Mouse (Mus musculus) thymus, postnatal 36 days (tissue): ENCODE measurements around the gene Hspb6.

ENCODE experiments used
- DNase-seq, 2 experiments: peaks; one replicate each; pipeline ENCODE4 v3.0.0; 2022; ENCODE audit warnings: mixed read lengths in 2 of 2

Hspb6 gene

DNA sequence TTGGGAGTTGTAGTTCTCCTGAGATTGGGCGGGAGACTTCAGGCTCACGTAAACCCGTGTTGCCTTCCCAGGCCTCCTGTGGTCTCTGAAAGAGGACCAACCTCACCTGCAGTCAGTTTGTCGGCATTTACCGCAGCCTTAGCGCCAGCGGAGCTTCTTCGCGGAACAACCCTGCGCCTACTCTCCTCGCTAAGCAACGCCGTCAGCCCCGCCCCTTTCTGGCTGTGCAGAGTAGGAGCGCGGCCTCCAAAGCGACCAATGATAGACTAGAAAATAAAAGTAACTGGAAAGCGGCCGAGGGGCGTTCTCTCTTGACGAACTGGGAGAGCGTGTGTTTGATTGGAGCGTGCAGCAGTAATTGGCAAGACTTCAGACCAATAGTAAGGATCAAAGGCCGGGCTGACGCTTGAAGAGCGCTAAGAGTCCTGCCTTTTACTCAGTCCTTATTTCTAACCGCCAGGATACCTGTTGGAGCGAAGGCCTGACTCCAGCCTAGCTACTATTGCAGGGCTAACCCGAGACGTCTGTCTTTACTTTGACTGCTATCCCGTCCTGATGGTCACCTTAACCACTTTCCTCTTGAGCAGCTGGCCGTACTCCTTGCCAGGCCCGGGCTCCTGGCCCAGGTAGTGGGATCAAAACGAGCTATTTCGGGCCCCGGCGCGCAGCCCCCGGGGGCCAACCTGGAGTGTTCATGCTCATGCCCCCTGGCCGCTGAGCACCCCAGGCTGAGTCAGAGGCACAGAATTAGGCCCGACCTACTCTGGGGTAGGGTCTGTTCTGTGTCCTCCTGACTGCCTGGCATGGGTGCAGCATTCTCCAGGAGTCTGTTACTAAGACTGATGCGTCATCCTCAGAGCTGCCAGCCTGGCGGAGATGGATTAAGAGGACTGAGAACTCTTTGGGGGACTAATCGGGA lies at the start of gene Hspb6, which contains the start of gene Proser3:
TSS of gene Hspb6 (plus strand) at position 77 of the 919 bp plus-strand sequence.
TSS of gene Proser3 (minus strand) at position 198 of the 919 bp plus-strand sequence.
- peak; percentile 95 to 96 for DNase-seq

DNA sequence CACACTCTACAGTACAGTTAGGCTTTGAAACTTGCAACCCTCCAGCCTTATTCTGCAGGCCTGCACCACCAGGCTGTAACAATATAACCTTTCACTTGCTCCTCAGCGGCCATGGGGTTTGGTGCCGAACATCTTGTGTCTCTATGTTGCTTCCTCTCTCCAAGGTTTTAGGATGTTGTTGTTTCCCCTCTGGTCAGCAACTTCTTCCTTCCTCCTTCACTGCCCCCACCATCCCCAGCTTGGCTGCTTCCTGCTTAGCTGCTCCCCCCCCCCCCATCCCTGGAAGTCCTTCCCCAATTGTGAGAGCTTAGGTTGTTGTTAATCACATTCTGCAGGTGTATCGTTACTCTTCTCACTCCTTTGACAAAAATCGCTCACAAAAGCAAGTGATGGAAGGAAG lies 43.9 kb upstream of the Hspb6 start:
- DNase-seq: no peak

DNA sequence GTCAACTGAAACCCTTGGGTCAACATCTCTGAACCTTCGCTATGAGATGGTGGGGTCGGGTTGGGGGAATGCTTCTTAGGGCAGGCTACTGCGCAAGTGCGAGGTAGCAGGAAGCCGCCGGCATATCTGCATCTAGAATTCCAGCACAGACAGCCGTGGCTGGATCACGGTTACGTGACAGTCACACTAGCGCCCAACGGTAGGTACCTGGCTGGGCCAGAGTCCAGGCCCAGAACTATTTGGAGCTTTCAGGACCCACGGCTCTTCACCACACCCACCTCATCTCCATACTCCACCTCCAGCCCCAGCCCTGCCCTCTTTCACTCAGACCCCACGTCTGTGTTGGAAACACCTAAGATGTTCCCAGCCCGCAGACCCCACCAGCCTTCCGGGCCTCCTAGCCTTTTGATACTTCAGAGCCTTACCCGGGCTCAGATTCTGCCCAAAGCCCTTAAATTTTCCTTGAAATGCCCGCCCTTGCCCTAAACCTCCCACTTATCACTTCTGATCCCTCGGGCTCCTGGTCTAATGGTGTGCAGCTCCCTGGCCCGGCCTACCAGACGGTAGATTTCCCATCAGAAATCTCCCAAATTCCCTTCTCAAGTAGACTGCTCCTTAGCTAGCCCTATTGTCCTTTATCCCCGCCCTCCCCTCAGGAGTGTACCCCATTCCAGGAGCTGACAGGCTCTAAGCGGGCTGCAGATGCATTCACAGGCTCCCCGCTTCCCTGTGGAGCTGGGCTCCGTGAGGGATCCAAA lies 36.8 kb upstream of the Hspb6 start:
- no peak for DNase-seq

DNA sequence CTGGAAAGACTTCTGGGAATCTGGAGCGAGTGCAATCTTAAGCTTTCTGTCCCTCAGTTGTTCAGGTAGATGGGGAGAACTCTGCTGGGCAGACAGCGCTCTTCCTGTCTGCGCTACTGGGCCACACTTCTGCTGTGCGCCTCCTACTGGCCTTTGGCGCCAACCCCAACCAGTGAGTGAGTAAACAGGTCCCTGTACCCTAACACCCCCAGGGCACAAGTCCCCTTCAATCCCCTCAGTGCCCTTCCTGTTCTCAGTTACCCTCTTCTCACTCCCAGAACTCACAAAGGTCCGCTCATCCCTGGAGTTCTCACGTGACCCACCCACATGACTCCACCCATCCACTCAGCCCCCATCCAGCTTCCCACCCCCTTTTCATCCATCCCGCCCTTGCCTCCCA lies 33.7 kb upstream of the Hspb6 start:
- no peak for DNase-seq

DNA sequence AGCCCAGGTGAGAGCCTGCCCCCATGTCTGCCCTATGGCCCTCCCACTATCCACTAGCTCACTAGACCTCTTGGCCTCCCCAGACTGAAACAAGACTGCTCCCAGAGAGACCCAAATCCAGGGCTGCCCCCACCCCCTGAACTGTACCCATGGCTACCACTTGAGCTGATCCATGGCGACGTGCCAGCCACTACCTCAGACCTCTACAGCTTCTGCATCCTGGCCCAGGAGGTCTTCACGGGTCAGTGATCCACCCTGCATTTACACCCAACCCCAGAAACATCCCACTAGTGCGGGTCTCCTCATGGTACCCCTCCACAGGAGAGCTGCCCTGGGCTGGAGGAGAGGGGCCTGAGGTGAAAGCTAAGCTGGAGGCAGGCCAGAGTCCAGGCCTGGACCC lies 31.6 kb upstream of the Hspb6 start:
- no peak for DNase-seq

DNA sequence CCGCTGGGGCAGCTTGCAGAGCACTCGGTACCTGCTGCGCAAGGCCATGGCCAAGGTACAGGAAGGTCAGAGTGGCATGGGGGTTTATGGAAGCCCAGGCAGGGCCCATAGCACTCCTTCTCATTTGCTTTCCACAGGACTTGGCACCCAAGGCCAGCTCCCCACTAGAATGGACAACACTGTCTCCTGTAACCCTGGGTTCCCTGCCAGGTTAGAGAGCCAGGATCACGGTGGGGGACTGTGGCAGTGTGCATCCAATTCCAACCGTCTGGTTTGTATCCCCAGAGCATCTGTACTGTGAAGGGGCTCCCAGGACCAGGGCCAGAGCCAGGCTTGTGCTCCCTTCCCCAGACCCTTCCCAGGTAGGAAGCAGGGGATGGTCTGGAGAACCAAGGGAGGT lies 31.1 kb upstream of the Hspb6 start:
- DNase-seq: no peak

DNA sequence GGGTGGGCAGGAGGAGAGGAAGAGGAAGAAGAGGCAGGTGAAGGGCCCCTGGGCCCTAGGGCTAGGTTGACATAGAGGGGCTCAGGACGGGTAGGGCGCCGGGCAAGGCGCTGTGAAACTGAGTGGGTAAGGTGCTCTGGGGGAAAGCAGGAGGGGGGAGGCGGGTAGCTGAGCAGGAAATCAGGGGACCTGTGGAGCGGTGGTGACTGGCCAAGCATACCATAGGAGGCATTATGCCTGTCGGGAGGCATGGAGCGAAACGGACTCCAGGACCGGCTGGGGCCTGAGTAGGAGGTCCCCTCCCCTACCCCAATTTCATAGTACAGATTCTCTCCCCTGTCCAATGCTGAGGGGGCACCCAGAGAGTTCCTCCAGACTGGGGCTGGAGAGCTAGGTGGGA lies 29.1 kb upstream of the Hspb6 start:
- DNase-seq: no peak

DNA sequence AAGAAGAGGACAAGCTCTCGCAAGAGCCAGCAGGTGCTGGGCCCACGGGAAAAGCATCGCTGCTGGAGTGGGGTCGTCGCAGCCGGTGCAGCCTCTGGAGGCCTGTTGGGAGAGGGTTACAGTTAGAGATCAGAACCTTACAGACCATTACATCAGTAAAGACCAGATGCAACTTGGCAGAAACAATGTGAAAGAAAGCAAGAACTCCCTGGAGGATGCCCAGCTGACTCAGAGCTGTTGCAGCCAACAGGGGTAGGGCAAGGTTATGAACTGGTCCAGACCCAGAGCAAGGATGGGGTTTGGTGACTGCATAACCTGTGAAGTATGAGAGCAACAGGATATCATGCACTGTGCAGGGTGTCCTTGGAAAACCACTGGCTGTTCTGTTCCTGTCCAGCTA lies 27.5 kb upstream of the Hspb6 start:
- DNase-seq: no peak

DNA sequence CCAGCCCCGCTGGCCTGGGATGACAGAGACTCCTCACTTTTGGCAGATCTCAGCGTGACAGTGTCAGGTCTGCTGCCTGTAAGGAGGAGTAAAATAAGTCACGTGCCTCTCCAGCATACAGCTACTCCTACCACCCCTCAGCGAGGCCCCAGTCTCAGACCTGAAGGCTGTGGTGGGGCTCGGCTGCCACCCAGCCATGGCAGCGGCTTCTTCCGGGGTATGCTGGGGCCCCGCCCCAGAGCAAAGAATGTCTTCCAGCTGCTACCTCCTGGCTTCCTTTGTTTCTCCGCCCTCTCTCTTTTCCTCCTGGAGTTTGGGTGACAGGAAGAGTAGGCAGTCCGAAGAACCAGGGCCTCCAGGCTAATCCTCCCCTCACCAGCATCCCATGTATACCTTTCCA lies 26.0 kb upstream of the Hspb6 start:
- no peak for DNase-seq

DNA sequence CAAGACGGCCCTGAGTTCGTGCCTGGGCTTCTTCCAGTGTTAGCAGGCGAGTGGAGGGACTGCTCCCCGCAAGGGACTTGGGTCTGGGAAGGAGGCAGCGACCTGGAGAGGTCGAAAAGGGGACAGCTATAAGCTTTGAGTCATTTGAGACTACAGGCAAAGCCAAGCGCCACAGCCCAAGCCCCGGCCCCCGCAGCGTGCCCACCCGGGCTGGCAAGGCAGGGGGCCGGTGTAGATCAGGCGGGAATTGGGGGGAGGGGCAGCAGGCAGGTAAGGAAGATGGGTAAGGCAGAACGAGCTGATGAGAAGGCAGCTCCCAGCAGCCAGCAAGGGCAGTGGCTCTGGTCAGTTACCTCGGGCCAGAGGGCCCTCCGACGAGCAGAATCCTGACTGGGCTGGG lies 25.6 kb upstream of the Hspb6 start:
- no peak for DNase-seq

DNA sequence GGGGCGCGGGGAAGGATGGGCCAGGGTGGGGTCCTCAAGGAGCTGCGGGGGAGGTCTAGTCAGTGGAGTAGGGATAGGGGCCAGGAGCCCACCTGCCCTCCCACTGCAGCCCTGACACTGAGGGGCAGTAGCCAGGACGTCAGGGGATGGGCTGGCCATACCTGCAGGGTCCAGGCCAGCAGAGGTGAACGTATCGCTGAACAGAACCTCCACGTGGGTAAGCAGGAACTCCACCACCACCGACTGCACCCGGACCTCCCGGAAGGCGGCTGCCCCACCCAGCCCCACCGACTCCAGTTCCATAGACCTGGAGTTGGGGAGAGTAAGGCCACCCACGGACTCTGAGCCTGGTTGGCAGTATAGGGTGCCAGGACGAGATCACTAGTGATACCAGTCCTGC lies 25.0 kb upstream of the Hspb6 start:
- DNase-seq: no peak

DNA sequence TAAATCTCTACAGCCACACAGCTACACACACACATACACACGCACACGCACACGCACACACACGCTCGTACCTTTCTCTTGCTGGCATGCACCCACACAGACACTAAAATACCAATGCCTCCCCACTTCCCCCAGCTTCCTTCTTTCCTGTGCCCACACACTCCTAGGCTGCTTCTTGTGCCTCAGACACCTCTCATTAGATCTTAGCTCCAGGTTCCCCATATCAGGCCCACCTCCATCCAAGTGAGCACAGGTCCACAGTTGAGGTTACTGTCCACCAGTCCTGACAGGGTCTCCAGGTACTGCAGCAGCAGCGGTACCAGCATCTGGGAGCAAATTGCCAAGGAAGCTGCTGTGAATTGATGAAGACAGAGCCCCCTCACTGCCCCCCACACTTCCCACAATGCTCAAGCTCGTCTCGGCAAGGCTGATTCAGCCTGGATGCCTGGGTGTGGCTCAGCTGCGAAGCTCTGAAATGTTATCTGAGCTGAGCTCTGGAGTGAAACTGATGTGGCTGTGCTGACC lies 20.6 kb upstream of the Hspb6 start:
- DNase-seq: no peak

DNA sequence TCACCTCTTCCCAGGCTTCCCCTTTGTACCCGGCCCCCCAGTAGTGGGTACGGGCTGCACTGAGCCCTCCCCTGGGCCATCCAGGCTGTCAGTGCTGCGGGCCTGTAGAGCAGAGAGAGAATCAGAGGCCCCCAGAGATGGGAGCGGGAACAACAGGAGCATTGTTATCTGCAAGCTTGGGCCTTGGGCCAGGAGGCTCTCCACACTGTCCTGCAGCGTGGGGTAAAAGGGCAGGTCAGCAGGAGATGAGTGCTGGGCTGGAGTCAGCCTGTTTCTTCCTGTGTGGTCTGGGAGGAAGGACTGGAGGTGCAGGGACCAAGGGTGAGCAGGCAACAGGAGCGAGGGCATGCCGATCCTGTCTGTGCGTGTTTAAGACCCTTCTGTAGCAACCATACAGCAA lies 19.0 kb upstream of the Hspb6 start:
- no peak for DNase-seq

DNA sequence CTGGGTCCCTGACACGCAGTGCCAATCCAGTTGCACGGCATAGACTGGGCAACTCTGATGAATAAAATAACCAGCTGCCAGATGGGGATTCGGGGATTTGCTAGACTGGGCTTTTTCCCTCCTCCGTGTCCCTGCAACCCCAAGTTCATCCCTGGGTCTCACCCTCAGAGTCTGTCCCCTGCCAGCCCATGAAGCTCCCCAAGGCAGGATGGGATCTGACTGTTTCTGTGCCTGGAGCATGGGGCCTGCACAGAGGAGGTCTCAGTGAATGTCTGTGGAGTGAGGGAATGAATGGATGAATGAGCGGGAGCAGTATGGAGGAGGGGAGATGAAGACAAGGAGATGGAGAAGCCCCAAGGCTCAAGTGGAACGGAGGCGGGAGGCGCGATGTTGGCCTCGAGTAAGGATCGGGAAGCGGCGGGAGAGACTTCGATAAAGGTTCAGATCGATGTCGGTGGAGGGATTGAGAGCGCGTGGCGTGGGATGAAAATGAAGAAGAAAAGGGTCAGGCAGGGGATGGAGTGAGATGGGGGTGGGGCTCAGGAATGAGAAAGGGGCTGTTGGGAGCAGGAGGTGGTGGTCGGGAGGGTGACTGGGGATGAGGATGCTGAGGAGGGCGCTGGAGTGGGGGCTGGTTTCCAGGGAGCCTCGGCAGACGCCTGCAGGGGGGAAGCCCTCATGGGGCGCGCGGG lies 17.9 kb upstream of the Hspb6 start:
- no peak for DNase-seq

DNA sequence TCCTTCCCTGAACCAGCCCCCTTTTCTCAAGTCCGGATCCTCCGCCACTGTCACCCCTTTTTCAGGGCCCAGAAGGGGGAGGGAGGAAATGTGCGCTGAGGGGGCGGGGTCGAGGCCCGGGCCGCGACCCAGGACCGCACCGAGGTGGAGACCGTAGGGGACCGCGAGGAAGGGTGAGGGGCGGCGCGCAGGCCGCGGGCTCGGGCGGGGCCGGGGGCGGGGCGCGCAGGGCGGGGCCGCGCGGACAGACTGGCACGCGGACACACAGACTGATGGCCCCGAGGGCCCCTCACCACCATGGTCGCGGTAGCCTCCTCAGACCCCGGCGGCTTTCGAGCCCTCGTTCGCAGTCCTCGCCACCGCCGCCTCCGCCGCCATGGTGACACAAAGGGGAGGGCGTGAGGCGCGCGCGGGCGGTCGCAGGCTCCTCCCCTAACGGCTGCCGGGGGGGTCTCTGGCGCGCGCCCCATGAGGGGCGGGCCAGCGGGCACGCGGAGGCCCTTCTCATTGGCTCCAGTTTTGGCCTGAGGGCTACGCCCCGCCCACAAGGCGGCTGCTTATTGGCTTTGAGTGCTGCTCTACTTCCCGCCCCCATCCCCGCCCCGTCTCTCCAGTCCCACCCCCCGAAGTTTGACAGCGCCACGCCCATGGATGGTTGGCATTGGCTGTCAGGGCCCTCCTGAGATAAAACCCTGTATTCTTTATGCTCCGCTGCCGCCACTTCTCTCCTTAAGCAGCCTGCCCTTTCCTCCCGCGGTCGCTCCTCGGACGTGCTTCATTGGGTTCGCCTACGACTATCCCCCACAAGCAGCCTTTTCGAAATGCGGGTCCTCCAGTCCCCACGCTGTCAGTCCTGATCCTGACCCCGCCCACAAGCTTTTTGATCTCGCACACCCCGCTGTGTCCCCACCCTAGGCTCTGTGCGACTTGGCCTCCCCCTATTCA lies 17.1 kb upstream of the Hspb6 start, which contains the start of gene Arhgap33:
TSS of gene Arhgap33 (minus strand) at position 428 of the 945 bp plus-strand sequence.
- DNase-seq: peak; percentile 97 to 98

DNA sequence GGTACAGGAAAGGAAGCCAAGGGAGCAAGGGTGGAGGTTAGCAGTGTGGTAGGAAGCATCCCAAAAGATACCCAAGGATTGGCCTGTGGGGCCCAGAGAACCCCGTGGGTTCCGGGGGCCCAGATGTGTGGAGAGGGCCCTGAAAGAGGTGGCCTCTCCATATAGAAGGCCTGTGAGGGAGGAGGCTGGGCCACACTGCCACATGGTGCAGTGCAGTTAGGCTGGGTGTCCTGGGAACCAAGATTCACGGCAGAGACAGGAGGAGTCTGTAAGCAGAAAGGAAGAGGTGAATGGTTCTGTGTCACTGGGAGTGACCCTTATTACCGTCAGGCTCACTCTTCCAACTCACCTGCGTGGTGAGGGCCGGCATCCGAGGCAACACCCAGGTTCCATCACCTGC lies 11.4 kb upstream of the Hspb6 start:
- DNase-seq: no peak

DNA sequence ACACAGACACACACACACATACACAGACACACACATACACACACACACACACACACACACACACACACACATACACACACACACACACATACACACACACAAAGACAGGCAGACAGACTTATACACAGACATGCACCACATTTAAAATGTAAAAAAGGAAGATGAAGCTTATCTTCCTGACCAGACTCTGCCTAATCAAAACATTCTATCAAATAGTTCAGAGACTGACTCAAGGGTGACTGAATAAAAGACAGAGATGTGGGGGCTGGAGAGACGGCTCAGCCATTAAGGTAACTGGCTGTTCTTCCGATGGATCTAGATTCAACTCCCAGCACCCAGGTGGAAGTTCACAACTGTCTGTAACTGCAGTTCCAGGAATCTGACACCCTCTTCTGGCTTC lies 7.7 kb upstream of the Hspb6 start:
- DNase-seq: no peak

DNA sequence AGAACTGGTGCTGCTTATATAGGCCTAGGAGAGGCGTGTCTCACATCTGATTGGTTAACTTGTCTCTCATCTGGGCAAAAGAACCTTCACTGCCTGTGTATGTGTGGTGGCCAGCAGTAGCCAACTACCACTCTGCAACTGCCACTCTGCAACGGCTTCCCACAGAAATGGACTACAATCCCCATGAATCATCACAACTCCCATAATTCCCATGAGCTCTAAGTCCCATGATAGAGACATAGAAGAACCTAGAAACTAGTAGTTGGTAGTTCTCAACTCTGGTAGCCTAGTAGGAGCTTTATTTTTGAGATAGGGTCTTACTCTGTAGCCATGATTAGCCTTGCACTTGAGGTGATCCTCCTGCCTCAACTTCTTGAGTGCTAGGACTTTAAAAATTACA lies 2.1 kb upstream of the Hspb6 start:
- DNase-seq: no peak

DNA sequence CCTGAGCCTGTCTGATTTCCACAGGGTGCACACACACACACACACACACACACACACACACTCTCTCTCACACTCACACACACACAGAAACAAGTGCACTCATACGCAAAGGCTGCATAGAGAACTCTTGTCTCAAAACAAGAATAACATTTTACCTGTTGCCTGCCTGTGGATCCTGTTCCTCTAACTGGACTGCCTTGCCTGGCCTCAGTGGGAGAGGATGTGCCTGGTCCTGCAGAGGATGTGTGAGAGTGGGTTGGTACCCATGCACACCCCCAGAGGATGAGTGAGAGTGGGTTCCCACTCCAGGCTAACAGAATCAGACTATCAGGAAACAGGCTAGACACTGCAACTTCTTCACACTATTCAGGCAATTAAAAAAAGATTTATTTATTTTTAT lies 1.4 kb upstream of the Hspb6 start:
- no peak for DNase-seq

DNA sequence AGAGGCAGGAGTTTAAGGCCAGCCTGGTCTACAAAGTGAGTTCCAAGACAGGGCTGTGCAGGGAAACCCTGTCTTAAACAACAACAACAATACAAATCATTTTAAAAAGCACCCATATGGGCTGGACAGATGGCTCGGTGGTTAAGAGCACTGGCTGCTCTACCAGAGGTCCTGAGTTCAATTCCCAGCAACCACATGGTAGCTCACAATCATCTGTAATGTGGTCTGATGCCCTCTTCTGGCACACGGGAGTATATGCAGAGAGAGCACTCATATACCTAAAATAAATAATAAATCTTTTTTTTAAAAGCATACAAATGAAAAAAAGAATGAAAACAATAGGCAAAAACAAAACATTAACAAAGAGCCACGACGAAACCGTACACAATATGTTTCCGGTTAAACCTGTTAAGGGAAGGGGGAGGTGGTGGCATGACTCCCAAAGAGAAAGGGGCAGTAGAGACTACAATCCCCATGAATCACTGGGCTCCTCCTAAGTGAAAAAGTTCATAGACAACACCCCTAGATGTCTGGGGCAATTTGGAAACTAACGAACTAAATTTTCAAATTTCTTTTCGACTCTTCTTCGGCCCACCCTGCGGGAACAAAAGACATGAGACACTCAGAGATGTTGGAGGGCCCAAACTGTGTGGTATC lies 405 bp upstream of the Hspb6 start:
- DNase-seq: no peak

DNA sequence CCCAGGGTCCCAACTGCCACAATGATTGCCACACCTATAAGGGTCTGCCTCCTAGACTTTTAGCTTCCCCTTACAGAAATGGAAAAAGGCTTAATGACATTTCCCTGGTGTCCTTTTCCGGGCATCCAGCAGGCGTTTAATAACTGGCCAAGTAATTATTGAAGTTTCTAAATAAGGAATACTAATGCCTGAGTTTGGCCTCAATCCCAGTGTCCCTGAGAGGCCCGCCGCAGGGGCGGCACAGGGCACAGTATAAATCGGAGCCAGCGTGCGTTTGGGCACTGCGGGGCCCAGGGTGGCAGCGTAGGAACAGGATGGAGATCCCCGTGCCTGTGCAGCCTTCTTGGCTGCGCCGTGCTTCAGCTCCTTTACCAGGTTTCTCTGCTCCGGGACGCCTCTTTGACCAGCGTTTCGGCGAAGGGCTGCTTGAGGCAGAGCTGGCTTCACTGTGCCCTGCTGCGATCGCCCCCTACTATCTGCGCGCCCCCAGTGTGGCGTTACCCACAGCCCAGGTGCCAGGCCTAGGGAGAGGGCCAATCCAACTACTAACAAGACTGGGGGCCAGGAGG lies 1.1 kb downstream of the Hspb6 start:
- DNase-seq: peak; percentile 34 to 53
